Mouse (Mus musculus) E14TG2a.4 (cell line): ENCODE results near the gene Idua.
A peak's percentile ranks its signal among the peaks of the same experiment; 100 is the strongest.
"Not testable (repeated sequence)": the region's sequence is repeated elsewhere in the genome, so short reads cannot be mapped to it uniquely, and the experiment has no call there.

Experiments used
- H3K27me3 ChIP-seq: 2 replicates; pipeline ENCODE4 v1.6.1; 2014; ENCODE audit warnings: low read length, control low read depth; ENCODE audit not compliant: insufficient read depth
- H3K36me3 ChIP-seq: 2 replicates; pipeline ENCODE4 v1.6.1; 2014; ENCODE audit warnings: low read length, control low read depth; ENCODE audit not compliant: insufficient read depth
- H3K4me1 ChIP-seq: replicated peaks from 2 replicates; pipeline ENCODE4 v1.6.1; 2014; ENCODE audit warnings: low read depth, low read length, control low read depth
- H3K4me3 ChIP-seq: replicated peaks from 2 replicates; pipeline ENCODE4 v1.5.1; 2014; ENCODE audit warnings: mild to moderate bottlenecking, low read length
- H3K9me3 ChIP-seq: 2 replicates; pipeline ENCODE4 v1.6.1; 2014; ENCODE audit warnings: low read length, control low read depth
- CTCF ChIP-seq: conservative IDR thresholded peaks from 2 replicates; pipeline ENCODE4 v1.5.1; 2014; ENCODE audit warnings: low read length
- NANOG ChIP-seq: IDR thresholded peaks from 2 replicates; pipeline ENCODE4 v1.6.1; 2014; ENCODE audit warnings: borderline replicate concordance, low read length, mixed read lengths
- POU5F1 ChIP-seq: IDR thresholded peaks from 2 replicates; pipeline ENCODE4 v1.6.1; 2014; ENCODE audit warnings: low read length, borderline replicate concordance

Gene Idua

DNA sequence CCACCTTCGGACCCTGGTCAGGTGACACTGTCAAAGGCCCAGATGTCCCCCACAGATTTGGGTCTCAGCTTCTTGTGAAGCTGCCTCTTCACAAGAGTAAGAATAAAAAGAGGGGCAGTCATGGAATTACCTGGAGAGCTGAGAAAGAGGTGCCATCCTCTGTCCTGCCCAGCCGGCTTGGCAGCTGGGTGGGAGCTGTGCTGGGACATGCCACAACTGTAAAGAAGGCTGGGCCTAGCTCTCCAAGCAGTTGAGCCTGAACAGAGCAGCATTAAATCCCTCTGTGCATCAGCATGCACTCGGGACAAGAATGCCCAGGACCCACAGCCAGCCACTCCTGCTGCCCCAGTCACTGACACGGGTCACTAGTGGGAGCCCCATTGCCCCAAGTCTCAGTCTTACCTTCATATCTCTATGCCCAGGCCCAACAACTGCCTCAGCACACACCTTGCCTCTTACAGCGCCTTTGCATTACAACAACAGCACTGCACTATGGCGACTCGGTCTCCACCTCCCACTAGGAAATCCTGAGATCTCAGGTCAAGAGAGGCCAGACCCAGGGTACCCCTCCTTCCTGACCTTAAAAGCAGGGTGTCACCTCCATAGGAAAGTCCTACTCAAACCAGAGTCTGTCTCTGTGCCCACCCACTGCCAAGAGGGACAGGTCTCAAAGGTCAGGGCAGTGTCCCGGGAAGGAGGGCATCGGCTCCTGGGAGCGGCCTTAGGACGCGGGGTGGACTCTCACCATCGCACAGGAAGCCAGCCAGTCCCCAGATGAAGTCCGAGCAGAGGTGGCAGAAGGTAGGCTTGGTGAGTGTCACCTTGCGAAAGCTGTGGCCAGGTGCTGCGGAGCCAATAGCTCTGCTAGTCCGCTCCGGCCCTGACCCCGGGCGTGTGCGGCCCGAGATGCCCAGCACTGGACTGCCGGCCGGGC, at the start of gene Idua:
TSS of gene Idua (plus strand) at position 634 of the 934 bp plus-strand sequence.
- Histone ChIP-seq H3K4me3 (peak within 1 kb of the TSS; percentile 96), H3K36me3 (peaks cover 42% of the 10 kb centered on the region), H3K9me3 (no peaks in the 10 kb centered on the region), H3K27me3 (no peaks in the 10 kb centered on the region), H3K4me1 (peaks cover 36% of the 10 kb centered on the region)
- no peak for TF ChIP-seq NANOG
- no peak for TF ChIP-seq CTCF
- no peak for TF ChIP-seq POU5F1

DNA sequence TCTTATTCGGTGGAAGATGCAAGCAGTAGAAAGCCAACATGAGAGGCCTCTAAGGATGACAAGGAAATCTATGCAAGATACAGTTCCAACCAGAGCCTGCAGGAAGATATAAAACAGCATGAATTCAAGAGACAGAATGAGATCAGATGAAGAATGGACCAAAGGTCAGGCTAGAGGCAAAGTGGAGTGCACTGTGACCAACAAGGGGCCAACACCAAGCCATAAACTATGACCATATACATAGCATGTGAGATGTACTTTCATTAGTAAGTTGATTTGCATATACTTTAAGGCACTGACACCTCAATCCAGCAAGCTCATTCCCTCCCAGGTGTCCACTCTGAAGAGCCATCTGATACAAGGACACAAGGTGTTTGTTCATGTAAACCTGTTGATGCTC, 49.7 kb upstream of the Idua start:
- Histone ChIP-seq H3K4me1 (no peaks in the 10 kb centered on the region), H3K9me3 (no peaks in the 10 kb centered on the region), H3K36me3 (peaks cover 96% of the 10 kb centered on the region), H3K4me3 (no peak overlapping the region), H3K27me3 (no peaks in the 10 kb centered on the region)
- TF ChIP-seq NANOG (no peak), CTCF (no peak), POU5F1 (no peak)

DNA sequence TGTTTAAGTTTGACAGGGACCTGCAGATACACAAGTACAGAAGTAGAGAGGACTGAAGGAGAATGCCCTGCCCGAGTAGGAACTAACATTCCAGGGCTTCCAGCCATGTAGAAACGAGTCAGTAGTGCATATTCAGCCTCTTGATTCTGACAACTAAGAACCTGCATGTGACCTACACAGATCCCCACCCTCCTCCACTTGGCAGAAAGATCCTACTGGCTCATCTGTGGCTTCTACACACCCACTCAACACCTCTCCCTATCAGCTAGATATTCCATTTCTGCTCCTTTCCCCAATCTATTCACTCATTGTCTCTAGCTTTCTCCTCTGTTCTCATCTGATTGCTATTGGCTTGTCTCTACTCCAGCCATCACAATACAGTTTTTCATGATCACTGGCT, 38.3 kb upstream of the Idua start:
- peaks cover 63% of the 10 kb centered on the region for H3K36me3 ChIP-seq
- no peaks in the 10 kb centered on the region for H3K4me1 ChIP-seq
- no peaks in the 10 kb centered on the region for H3K27me3 ChIP-seq
- H3K4me3 ChIP-seq = no peak overlapping the region
- H3K9me3 ChIP-seq = no peaks in the 10 kb centered on the region
- no peak for TF ChIP-seq CTCF
- TF ChIP-seq POU5F1 = no peak
- no peak for TF ChIP-seq NANOG

DNA sequence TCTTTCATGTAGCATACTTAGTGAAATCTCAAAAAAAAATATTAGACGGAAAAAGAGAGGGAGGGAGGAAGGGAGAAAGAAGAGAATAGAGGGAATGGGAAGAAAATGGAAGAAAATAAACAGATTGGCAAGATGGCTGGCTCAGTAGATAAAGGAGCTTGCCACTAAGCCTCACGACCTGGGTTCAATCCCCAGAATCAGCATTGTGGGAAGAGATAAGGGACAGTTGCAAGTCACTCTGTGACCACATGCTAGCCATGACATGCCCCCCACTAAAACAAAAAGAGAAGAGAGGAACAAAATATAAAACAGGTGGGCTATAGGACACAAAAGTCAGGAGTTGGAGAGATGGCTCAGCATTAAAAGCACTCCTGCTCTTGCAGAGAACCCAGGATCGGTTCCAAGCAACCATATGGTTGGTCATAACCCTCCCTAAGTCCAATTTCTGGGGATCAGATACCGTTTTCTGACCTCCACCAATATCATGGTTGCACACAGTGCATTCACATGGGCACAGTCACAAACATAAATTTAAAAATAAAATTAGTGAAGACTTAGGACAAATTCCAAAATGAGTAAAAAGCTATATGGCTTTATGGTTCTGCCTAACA, 34.0 kb upstream of the Idua start:
- H3K4me3 ChIP-seq = no peak overlapping the region
- peaks cover 25% of the 10 kb centered on the region for H3K4me1 ChIP-seq
- no peak for TF ChIP-seq NANOG
- peaks cover 35% of the 10 kb centered on the region for H3K36me3 ChIP-seq
- H3K27me3 ChIP-seq = no peaks in the 10 kb centered on the region
- H3K9me3 ChIP-seq = no peaks in the 10 kb centered on the region

DNA sequence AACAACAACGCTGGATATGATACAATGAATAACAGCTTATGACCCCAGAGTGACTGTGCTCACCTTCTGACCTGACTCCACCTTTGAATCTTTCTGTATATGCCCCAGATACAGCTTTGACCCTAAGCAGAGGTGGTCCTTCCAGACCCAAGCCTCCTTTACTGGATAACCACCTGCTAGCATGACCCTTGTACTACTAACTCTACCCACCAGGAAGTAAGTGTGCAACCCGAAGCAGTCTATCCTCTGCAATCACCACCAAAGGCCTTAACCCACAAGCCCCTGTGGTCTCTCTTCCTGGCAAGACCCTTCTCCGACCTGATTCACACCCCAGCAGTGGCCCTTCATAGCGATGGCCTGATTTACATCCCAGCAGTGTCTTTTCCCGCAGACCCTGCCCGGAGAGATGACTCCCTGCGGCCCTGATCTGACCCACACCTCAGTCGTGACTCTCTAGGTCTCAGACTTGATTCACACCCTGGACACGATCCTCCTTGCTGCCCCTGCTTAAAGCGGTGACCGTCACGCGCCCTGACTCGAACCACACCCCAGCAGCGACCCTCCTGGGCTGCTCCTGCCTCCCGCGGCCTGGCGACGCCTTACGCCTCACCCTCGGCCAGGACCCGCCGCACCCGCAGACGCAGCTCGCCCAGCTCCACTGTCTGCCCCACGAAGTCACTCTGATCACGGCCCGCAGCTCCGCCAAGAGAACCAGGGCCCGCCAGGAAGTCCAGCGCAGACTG, 31.1 kb upstream of the Idua start:
- Histone ChIP-seq H3K27me3 (no peaks in the 10 kb centered on the region), H3K9me3 (no peaks in the 10 kb centered on the region), H3K36me3 (peaks cover 7% of the 10 kb centered on the region), H3K4me3 (peak overlapping the region; percentile 92), H3K4me1 (peaks cover 25% of the 10 kb centered on the region)
- no peak for TF ChIP-seq POU5F1
- no peak for TF ChIP-seq NANOG
- TF ChIP-seq CTCF = no peak

DNA sequence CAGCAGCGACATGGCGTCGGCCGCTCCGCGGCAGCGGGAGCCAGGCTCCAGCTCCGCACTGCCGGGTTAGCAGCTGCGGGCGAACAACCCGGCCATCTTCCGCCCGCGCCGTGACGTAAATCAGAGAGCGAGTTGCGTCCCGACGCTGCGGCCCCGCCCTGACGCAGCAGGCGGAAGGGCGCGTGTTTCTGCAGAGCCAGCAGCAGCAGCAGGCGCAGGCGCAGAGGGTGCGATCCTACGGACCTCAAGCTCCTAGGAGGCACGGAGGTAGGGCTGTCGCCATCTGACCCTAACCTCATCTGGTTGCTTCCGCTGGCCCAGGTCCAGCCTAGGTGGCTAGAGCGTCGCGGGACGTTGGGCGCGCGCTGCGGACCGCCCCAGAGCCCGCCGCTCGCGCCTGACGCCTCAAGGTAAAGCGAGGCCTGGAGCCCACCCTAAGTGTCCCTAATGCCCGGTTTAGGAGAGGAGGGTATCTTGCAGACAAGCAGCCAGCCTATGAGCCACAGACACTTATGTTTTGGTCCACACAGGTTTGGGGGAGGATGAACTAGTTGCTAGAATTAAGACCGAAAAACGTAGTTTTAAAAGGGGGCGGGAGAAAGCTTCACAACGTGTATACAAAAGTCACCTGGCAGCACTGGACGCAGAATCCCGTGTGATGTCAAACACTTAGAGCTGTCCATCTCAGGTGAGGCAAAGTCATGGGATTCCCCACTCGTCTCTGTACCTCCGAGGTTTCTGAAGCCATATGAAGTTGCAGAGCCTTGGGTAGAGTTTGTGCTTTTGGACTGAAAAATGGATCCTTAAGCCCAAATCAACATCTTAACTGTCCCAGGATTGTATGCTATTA, 30.3 kb upstream of the Idua start, which contains the start of the genes Gak and Tmem175:
TSS of gene Gak (minus strand) at position 122 of the 850 bp plus-strand sequence.
TSS of gene Tmem175 (plus strand) at position 137 of the 850 bp plus-strand sequence.
- Histone ChIP-seq H3K4me3 (peak within 1 kb of the TSS; percentile 92), H3K36me3 (no peaks in the 10 kb centered on the region), H3K4me1 (peaks cover 25% of the 10 kb centered on the region), H3K9me3 (no peaks in the 10 kb centered on the region), H3K27me3 (no peaks in the 10 kb centered on the region)
- TF ChIP-seq POU5F1 (no peak), NANOG (no peak), CTCF (no peak)

DNA sequence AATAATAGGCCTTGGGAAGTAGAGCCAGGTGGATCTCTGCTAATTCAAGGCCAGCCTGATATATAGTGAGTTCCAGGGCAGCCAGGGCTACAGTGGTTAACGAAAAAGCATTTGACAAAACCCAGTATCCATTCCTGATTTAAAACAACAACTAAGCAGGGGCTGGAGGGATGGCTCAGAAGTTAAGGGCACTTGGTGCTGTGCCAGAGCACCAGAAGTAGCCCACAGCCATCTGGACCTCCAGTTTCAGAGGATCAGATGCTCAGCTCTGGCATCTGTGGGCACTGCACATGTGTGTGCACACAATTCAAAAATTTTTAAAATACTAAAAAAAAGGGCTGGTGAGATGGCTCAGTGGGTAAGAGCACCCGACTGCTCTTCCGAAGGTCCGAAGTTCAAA, 26.5 kb upstream of the Idua start:
- Histone ChIP-seq H3K36me3 (0 out of 2 replicates have a peak, but pooled peaks cover 4% of the 10 kb centered on the region), H3K27me3 (no peaks in the 10 kb centered on the region), H3K4me1 (peaks cover 9% of the 10 kb centered on the region), H3K9me3 (no peaks in the 10 kb centered on the region), H3K4me3 (no peak overlapping the region)
- TF ChIP-seq CTCF (no peak), POU5F1 (no peak), NANOG (no peak)

DNA sequence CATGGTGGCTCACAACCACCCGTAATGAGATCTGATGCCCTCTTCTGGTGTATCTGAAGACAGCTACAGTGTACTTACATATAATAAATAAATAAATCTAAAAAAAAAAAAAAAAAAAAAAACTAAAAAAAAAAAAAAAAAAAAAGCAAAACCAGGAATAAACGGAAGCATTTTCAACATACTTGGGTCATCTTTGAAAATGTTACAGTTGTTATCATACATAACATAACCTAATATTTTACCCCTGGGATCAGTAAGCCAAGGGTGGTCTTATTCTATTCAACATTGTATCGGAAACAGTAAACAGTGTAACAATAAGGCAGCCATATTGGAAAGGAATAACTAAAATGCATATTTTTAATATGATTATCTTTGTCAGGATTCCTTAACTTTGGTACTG, 26.0 kb upstream of the Idua start:
- H3K4me1 ChIP-seq, H3K4me3 ChIP-seq: not testable (repeated sequence)

More for the DNA sequence above, 26.0 kb upstream of the Idua start:
- H3K9me3 ChIP-seq, H3K36me3 ChIP-seq, H3K27me3 ChIP-seq: not testable (repeated sequence)
